Mouse (Mus musculus) liver, embryonic 15.5 days (tissue): Measurements from ENCODE around the gene Camta1. TPM values are rescaled to one million over a fixed set of nuclear protein-coding genes. Genes with fewer than 3 reads are reported as not detected.

Experiments used
- ATAC-seq: fragments of 200-750 bp; cut with Nextera tagmentation; 2 replicates; pipeline ENCODE4 v1.8.0; 2017; ENCODE audit warnings: moderate number of reproducible peaks, mild to moderate bottlenecking, moderate library complexity; ENCODE audit not compliant: insufficient read depth
- H3K27ac ChIP-seq: fragments of 300-500 bp; sonication (generic); replicated peaks from 2 replicates; pipeline ENCODE4 v1.5.1; 2015; ENCODE audit warnings: mild to moderate bottlenecking, inconsistent platforms
- H3K27me3 ChIP-seq: fragments of 300-500 bp; sonication (generic); 2 replicates; pipeline ENCODE4 v1.6.1; 2015; ENCODE audit warnings: mild to moderate bottlenecking, inconsistent platforms
- H3K36me3 ChIP-seq: fragments of 300-500 bp; sonication (generic); replicated peaks from 2 replicates; pipeline ENCODE4 v1.6.1; 2015; ENCODE audit warnings: moderate library complexity, mild to moderate bottlenecking, inconsistent platforms
- H3K4me1 ChIP-seq: fragments of 300-500 bp; sonication (generic); replicated peaks from 2 replicates; pipeline ENCODE4 v1.6.1; 2015; ENCODE audit warnings: inconsistent platforms
- H3K4me2 ChIP-seq: fragments of 300-500 bp; sonication (generic); 2 replicates; pipeline ENCODE4 v1.6.1; 2015; ENCODE audit warnings: moderate library complexity, mild to moderate bottlenecking, inconsistent platforms
- H3K4me3 ChIP-seq: fragments of 300-500 bp; sonication (generic); replicated peaks from 2 replicates; pipeline ENCODE4 v1.5.1; 2015; ENCODE audit warnings: mild to moderate bottlenecking, inconsistent platforms
- H3K9ac ChIP-seq: fragments of 300-500 bp; sonication (generic); 2 replicates; pipeline ENCODE4 v1.6.1; 2015; ENCODE audit warnings: moderate library complexity, mild to moderate bottlenecking, inconsistent platforms
- H3K9me3 ChIP-seq: fragments of 300-500 bp; sonication (generic); replicated peaks from 2 replicates; pipeline ENCODE4 v1.6.1; 2016; ENCODE audit warnings: inconsistent platforms
- WGBS: fragments of 180-500 bp; shearing (Covaris S2); methylation state at CpG from one replicate; pipeline ENCODE4 v1.1.7; 2015; ENCODE audit warnings: mixed read lengths; ENCODE audit not compliant: insufficient replicate concordance; 5-methylcytosine and 5-hydroxymethylcytosine counted together
- polyA plus RNA-seq: library from polyadenylated mRNA; unstranded; fragments of >200 nt; fragmentation: Nextera tagmentation; extraction: Ambion mirVana; gene quantifications from 2 replicates; pipeline ENCODE4 v1.2.1, GENCODE M21; 2015

Gene Camta1
- polyA plus RNA-seq, result 27.4 and 31.1 TPM in 2 replicates

- peak within 1 kb of the TSS; percentile 82 for H3K9ac ChIP-seq
- H3K9me3 ChIP-seq, result no peaks in the 10 kb centered on the region
- peak; percentile 94 for ATAC-seq
- H3K4me2 ChIP-seq, result peak within 1 kb of the TSS; percentile 99
- peak within 1 kb of the TSS; percentile 79 for H3K4me3 ChIP-seq
- H3K27ac ChIP-seq, result peak within 1 kb of the TSS; percentile 93
- under 1% methylated on average over 85 of the region's 85 CpGs for WGBS
- peaks cover 48% of the 10 kb centered on the region for H3K4me1 ChIP-seq
- 0 out of 2 replicates have a peak, but pooled peaks cover 4% of the 10 kb centered on the region for H3K27me3 ChIP-seq
- peaks cover 4% of the 10 kb centered on the region; the same call in 1 of the 2 replicates for H3K36me3 ChIP-seq
These were observed at the start of gene Camta1 for GRCm38 (mm10) chr4:151861806-151862739. Gene Camta1 (minus strand): TSS chr4:151861876.

DNA sequence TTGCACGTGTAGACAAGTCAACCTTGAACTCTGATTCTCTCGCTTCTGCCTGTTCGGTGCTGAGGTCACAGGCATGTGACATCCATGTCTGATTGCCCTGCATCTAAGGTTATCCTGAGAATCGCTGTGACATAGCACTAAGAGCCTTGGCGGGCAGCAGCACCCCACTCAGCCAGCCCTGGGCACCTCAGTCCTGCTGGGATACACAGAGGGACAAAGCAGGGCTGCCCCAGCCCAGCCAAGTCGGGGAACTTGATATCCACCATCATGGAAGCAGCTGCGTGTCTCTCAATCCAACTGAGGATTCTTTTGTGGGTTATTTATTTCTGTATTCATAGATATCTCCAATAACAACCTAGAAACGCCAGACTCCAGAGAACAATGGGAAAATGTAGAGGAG lies 47.1 kb upstream of the Camta1 start:
- 59% methylated on average over 8 of the region's 8 CpGs for WGBS
- H3K9ac ChIP-seq, result no peak overlapping the region

GRCm38 (mm10) chr4:151907577-151908343 lies 46.1 kb upstream of the Camta1 start:
- ATAC-seq, result no peak
- Histone ChIP-seq H3K9me3 (no peaks in the 10 kb centered on the region), H3K4me2 (peak overlapping the region; percentile 35; the same call in 1 of the 2 replicates), H3K4me3 (no peak overlapping the region), H3K4me1 (peaks cover 4% of the 10 kb centered on the region), H3K27ac (no peak overlapping the region), H3K9ac (no peak overlapping the region), H3K27me3 (peaks cover 36% of the 10 kb centered on the region), H3K36me3 (no peaks in the 10 kb centered on the region)
- 65% methylated on average over 26 of the region's 26 CpGs for WGBS

More for the DNA sequence above, 47.1 kb upstream of the Camta1 start:
- Histone ChIP-seq H3K4me1 (no peaks in the 10 kb centered on the region), H3K27ac (no peak overlapping the region), H3K9me3 (no peaks in the 10 kb centered on the region), H3K27me3 (peaks cover 30% of the 10 kb centered on the region), H3K4me2 (no peak overlapping the region), H3K4me3 (no peak overlapping the region), H3K36me3 (no peaks in the 10 kb centered on the region)
- ATAC-seq, result no peak

DNA sequence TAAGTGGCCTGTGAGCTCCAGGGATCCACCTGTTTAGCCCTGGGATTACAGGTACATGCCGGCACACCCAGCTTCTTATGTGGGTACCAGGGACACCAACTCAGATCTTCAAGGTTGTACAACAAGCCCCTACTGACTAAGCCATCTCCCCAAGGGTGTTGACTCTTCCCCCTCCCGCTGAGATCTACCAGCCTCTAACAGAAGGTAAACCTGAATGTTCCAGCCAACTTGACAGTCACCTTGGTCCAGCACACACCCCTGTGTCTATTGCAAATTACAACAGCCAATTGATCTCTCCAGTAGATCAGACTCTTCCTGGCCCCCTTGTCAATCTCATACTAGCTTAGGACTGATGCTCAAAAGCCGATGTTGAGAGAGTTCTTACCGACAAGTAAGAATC lies 43.9 kb upstream of the Camta1 start:
- peaks cover 45% of the 10 kb centered on the region for H3K27me3 ChIP-seq
- WGBS, result 64% methylated on average over 4 of the region's 4 CpGs
- no peak overlapping the region for H3K9ac ChIP-seq
- H3K27ac ChIP-seq, result no peak overlapping the region
- peaks cover 9% of the 10 kb centered on the region for H3K4me1 ChIP-seq
- H3K4me3 ChIP-seq, result no peak overlapping the region
- no peaks in the 10 kb centered on the region for H3K9me3 ChIP-seq
- ATAC-seq, result no peak
- no peaks in the 10 kb centered on the region for H3K36me3 ChIP-seq
- H3K4me2 ChIP-seq, result no peak overlapping the region

DNA sequence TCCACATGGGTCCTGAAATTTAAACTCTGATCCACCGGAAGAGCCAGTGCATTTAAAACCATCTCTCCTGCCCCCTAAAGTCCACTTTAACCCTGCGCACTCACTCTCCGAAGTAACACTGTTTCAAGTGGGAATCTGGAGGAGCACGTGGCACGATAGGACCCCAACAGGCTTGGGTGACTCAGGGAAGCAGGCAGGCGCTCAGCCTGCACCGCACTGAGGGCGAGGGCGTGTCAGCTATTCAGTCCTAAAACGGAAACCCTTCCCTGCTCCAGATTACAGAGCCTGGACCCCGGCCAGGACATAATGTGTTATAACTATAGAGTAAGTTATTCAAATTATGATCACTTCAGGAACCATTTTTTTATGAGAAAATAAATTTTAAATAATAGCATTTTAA lies 42.4 kb upstream of the Camta1 start:
- Histone ChIP-seq H3K4me3 (no peak overlapping the region), H3K4me2 (no peak overlapping the region), H3K4me1 (peaks cover 9% of the 10 kb centered on the region), H3K27ac (no peak overlapping the region), H3K9me3 (no peaks in the 10 kb centered on the region), H3K36me3 (no peaks in the 10 kb centered on the region), H3K27me3 (peaks cover 39% of the 10 kb centered on the region), H3K9ac (no peak overlapping the region)
- no peak for ATAC-seq
- 49% methylated on average over 11 of the region's 11 CpGs for WGBS

DNA sequence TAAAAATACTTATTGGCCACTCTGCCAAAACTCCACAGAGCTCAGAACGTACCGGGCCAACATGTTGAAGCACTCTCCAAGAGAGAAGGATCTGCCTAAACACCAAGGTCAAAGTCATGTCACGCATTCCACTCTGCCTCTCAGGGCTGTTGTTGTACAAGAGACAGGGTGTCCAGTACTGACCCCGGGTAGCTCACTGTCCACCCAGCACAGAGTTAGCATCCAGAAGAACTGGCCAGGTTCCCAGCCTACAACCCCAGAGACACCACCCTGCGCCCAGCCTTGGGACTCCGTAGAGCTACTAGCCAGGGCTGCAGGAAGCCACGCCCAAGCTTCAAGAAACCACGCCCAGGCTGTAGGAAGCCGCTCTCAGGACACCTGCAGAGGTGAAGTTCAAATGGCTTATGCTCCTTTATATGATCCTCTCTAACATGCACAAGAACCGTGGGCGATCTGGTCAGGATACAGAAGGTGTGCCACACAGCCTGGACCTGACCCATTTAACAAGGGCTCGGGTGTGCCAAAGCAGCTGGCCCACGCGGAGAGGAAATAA lies 41.1 kb upstream of the Camta1 start:
- Histone ChIP-seq H3K4me2 (no peak overlapping the region), H3K36me3 (no peaks in the 10 kb centered on the region), H3K27me3 (peaks cover 35% of the 10 kb centered on the region), H3K9me3 (no peaks in the 10 kb centered on the region), H3K4me1 (peaks cover 9% of the 10 kb centered on the region), H3K27ac (no peak overlapping the region), H3K4me3 (no peak overlapping the region), H3K9ac (no peak overlapping the region)
- no peak for ATAC-seq
- 31% methylated on average over 14 of the region's 14 CpGs for WGBS

GRCm38 (mm10) chr4:151902046-151902688 lies 40.5 kb upstream of the Camta1 start:
- Histone ChIP-seq H3K4me2 (no peak overlapping the region), H3K4me3 (no peak overlapping the region), H3K9me3 (no peaks in the 10 kb centered on the region), H3K27me3 (peaks cover 30% of the 10 kb centered on the region), H3K9ac (no peak overlapping the region), H3K27ac (no peak overlapping the region), H3K4me1 (peaks cover 9% of the 10 kb centered on the region), H3K36me3 (no peaks in the 10 kb centered on the region)
- ATAC-seq, result no peak
- 53% methylated on average over 17 of the region's 17 CpGs for WGBS

DNA sequence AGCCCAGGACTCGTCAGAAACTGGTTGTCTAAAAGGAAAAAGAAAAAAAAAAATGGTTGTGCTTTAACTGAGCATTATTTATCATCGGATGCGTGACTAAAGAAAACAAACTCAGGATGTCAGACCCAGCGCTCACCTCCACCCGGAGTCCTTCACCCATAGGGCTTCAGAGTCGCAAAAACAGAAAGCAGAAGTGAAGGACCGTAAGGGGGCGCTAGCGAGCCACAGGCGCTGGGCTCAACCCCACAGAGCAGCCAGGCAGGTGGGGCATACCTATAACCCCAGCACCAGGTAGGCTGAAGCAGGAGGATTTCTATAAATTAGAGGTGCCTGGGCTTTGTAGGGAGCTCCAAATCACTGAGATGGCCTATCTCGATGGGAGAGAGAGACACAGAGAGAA lies 39.7 kb upstream of the Camta1 start:
- Histone ChIP-seq H3K4me3 (no peak overlapping the region), H3K27me3 (peaks cover 25% of the 10 kb centered on the region; the same call in 1 of the 2 replicates), H3K4me2 (no peak overlapping the region), H3K4me1 (peaks cover 9% of the 10 kb centered on the region), H3K9ac (no peak overlapping the region), H3K36me3 (no peaks in the 10 kb centered on the region), H3K27ac (no peak overlapping the region), H3K9me3 (no peaks in the 10 kb centered on the region)
- no peak for ATAC-seq
- 40% methylated on average over 11 of the region's 11 CpGs for WGBS

GRCm38 (mm10) chr4:151900735-151901134 lies 39.1 kb upstream of the Camta1 start:
- no peak overlapping the region for H3K4me2 ChIP-seq
- H3K27me3 ChIP-seq, result peaks cover 20% of the 10 kb centered on the region; the same call in 1 of the 2 replicates
- H3K4me1 ChIP-seq, result peaks cover 9% of the 10 kb centered on the region
- no peak overlapping the region for H3K27ac ChIP-seq
- H3K9me3 ChIP-seq, result 0 out of 2 replicates have a peak, but pooled peaks cover under 1% of the 10 kb centered on the region
- no peak overlapping the region for H3K9ac ChIP-seq
- no peak for ATAC-seq
- no peak overlapping the region for H3K4me3 ChIP-seq
- H3K36me3 ChIP-seq, result no peaks in the 10 kb centered on the region
- 52% methylated on average over 6 of the region's 6 CpGs for WGBS

- no peak for ATAC-seq
- no peak overlapping the region for H3K4me2 ChIP-seq
- no peak overlapping the region for H3K4me3 ChIP-seq
- no peaks in the 10 kb centered on the region for H3K36me3 ChIP-seq
- peaks cover 9% of the 10 kb centered on the region for H3K4me1 ChIP-seq
- peaks cover 5% of the 10 kb centered on the region; the same call in 1 of the 2 replicates for H3K9me3 ChIP-seq
- 57% methylated on average over 11 of the region's 11 CpGs for WGBS
- peaks cover 18% of the 10 kb centered on the region; the same call in 1 of the 2 replicates for H3K27me3 ChIP-seq
- H3K27ac ChIP-seq, result no peak overlapping the region
- H3K9ac ChIP-seq, result no peak overlapping the region
These were observed 38.2 kb upstream of the Camta1 start for GRCm38 (mm10) chr4:151899707-151900384.
